Mouse (Mus musculus) midbrain, embryonic 14.5 days (tissue): ENCODE measurements around the gene Kcng3. TPM values are rescaled to one million over a fixed set of nuclear protein-coding genes. Genes with fewer than 3 reads are reported as not detected.

Experiments
- ATAC-seq: fragments of 200-750 bp; cut with Nextera tagmentation; 2 replicates; pipeline ENCODE4 v1.8.0; 2017; ENCODE audit warnings: moderate number of reproducible peaks, moderate library complexity; ENCODE audit not compliant: low FRiP score, low TSS enrichment
- DNase-seq: peaks from one replicate; pipeline ENCODE4 v3.0.0-alpha.2; 2015
- H3K27ac ChIP-seq: fragments of 300-500 bp; sonication (generic); replicated peaks from 2 replicates; pipeline ENCODE4 v1.5.1; 2014; ENCODE audit warnings: mild to moderate bottlenecking, low read depth, low read length, moderate library complexity
- H3K27me3 ChIP-seq: fragments of 300-500 bp; sonication (generic); 2 replicates; pipeline ENCODE4 v1.6.1; 2014; ENCODE audit warnings: low read length, control low read depth, mixed read lengths; ENCODE audit not compliant: control insufficient read depth, insufficient read depth
- H3K36me3 ChIP-seq: fragments of 300-500 bp; sonication (generic); 2 replicates; pipeline ENCODE4 v1.6.1; 2014; ENCODE audit warnings: low read length, control low read depth; ENCODE audit not compliant: control insufficient read depth, insufficient read depth
- H3K4me1 ChIP-seq: fragments of 300-500 bp; sonication (generic); 2 replicates; pipeline ENCODE4 v1.6.1; 2014; ENCODE audit warnings: mild to moderate bottlenecking, antibody characterized with exemption, low read length, control low read depth; ENCODE audit not compliant: control insufficient read depth, insufficient read depth
- H3K4me2 ChIP-seq: fragments of 300-500 bp; sonication (generic); 2 replicates; pipeline ENCODE4 v1.6.1; 2014; ENCODE audit warnings: mild to moderate bottlenecking, low read length, moderate library complexity
- H3K4me3 ChIP-seq: fragments of 300-500 bp; sonication (generic); replicated peaks from 2 replicates; pipeline ENCODE4 v1.5.1; 2014; ENCODE audit warnings: low read depth, low read length
- H3K9ac ChIP-seq: fragments of 300-500 bp; sonication (generic); replicated peaks from 2 replicates; pipeline ENCODE4 v1.6.1; 2014; ENCODE audit warnings: mild to moderate bottlenecking, low read length, moderate library complexity
- H3K9me3 ChIP-seq: fragments of 300-500 bp; sonication (generic); 2 replicates; pipeline ENCODE4 v1.6.1; 2016; ENCODE audit warnings: low read length, control low read depth, mixed read lengths; ENCODE audit not compliant: control insufficient read depth
- WGBS: fragments of 180-500 bp; shearing (Covaris S2); extraction: QIAGEN DNeasy Blood & Tissue Kit; methylation state at CpG from one replicate; pipeline ENCODE4 v1.1.7; 2014; 5-methylcytosine and 5-hydroxymethylcytosine counted together
- polyA plus RNA-seq: library from polyadenylated mRNA; unstranded; fragments of >200 nt; fragmentation: Nextera tagmentation; extraction: Ambion mirVana; gene quantifications from 2 replicates; pipeline ENCODE4 v1.2.1, GENCODE M21; 2014

Kcng3 gene
- polyA plus RNA-seq, 1 experiment from 2014 or later = not detected

- Histone ChIP-seq H3K4me3 (no peak overlapping the region), H3K9me3 (no peaks in the 10 kb centered on the region), H3K4me2 (peak overlapping the region; percentile 28), H3K9ac (no peak overlapping the region), H3K4me1 (peaks cover 26% of the 10 kb centered on the region), H3K27ac (no peak overlapping the region), H3K36me3 (no peaks in the 10 kb centered on the region), H3K27me3 (0 out of 2 replicates have a peak, but pooled peaks cover 6% of the 10 kb centered on the region)
- 13% methylated on average over 12 of the region's 12 CpGs for WGBS
- DNase-seq (peak; percentile 61), ATAC-seq (no peak)
Measured at GRCm38 (mm10) chr17:83548501-83549233, 83.0 kb downstream of the Kcng3 start.

- Histone ChIP-seq H3K27ac (no peak overlapping the region), H3K36me3 (no peaks in the 10 kb centered on the region), H3K9ac (no peak overlapping the region), H3K27me3 (0 out of 2 replicates have a peak, but pooled peaks cover 6% of the 10 kb centered on the region), H3K4me2 (no peak overlapping the region), H3K9me3 (no peaks in the 10 kb centered on the region), H3K4me1 (peaks cover 26% of the 10 kb centered on the region), H3K4me3 (no peak overlapping the region)
- ATAC-seq (no peak), DNase-seq (no peak)
- 45% methylated on average over 10 of the region's 10 CpGs for WGBS
Measured at GRCm38 (mm10) chr17:83547145-83547544, 84.5 kb downstream of the Kcng3 start.

- H3K4me3 ChIP-seq = peak overlapping the region; percentile 10; the same call in 1 of the 2 replicates
- DNase-seq (peak; percentile 74), ATAC-seq (peak; percentile 72)
- H3K9me3 ChIP-seq = no peaks in the 10 kb centered on the region
- 0 out of 2 replicates have a peak, but pooled peaks cover 6% of the 10 kb centered on the region for H3K27me3 ChIP-seq
- H3K4me2 ChIP-seq = peak overlapping the region; percentile 48
- 3% methylated on average over 35 of the region's 35 CpGs for WGBS
- H3K9ac ChIP-seq = no peak overlapping the region; the same call in 1 of the 2 replicates
- peak overlapping the region; percentile 32; the same call in 1 of the 2 replicates for H3K27ac ChIP-seq
- peaks cover 26% of the 10 kb centered on the region for H3K4me1 ChIP-seq
- no peaks in the 10 kb centered on the region for H3K36me3 ChIP-seq
Measured at GRCm38 (mm10) chr17:83545756-83546742, 85.6 kb downstream of the Kcng3 start.

GRCm38 (mm10) chr17:83545259-83545658 is 86.4 kb downstream of the Kcng3 start:
- H3K4me1 ChIP-seq = peaks cover 26% of the 10 kb centered on the region
- H3K27ac ChIP-seq = no peak overlapping the region
- H3K9me3 ChIP-seq = no peaks in the 10 kb centered on the region
- WGBS = 64% methylated on average over 6 of the region's 6 CpGs
- H3K4me3 ChIP-seq = no peak overlapping the region
- DNase-seq = no peak
- no peak for ATAC-seq
- H3K27me3 ChIP-seq = 0 out of 2 replicates have a peak, but pooled peaks cover 6% of the 10 kb centered on the region
- H3K9ac ChIP-seq = no peak overlapping the region; the same call in 1 of the 2 replicates
- H3K36me3 ChIP-seq = no peaks in the 10 kb centered on the region
- peak overlapping the region; percentile 48 for H3K4me2 ChIP-seq

- Histone ChIP-seq H3K4me3 (no peak overlapping the region), H3K27ac (no peak overlapping the region), H3K4me2 (no peak overlapping the region), H3K4me1 (peaks cover 17% of the 10 kb centered on the region; the same call in 1 of the 2 replicates), H3K9me3 (no peaks in the 10 kb centered on the region), H3K27me3 (0 out of 2 replicates have a peak, but pooled peaks cover 4% of the 10 kb centered on the region), H3K9ac (no peak overlapping the region), H3K36me3 (no peaks in the 10 kb centered on the region)
- no peak for ATAC-seq
- DNase-seq = no peak
- 90% methylated on average over 2 of the region's 2 CpGs for WGBS
Measured at GRCm38 (mm10) chr17:83542424-83542823, 89.3 kb downstream of the Kcng3 start.

- ATAC-seq (no peak), DNase-seq (no peak)
- Histone ChIP-seq H3K27me3 (no peaks in the 10 kb centered on the region), H3K9me3 (no peaks in the 10 kb centered on the region), H3K36me3 (no peaks in the 10 kb centered on the region), H3K4me2 (no peak overlapping the region), H3K4me1 (no peaks in the 10 kb centered on the region), H3K4me3 (no peak overlapping the region), H3K9ac (no peak overlapping the region), H3K27ac (no peak overlapping the region)
- 79% methylated on average over 12 of the region's 12 CpGs for WGBS
Measured at GRCm38 (mm10) chr17:83539262-83540037, 92.2 kb downstream of the Kcng3 start.

GRCm38 (mm10) chr17:83538694-83539093 is 93.0 kb downstream of the Kcng3 start:
- H3K9ac ChIP-seq = no peak overlapping the region
- no peak overlapping the region for H3K27ac ChIP-seq
- no peak overlapping the region for H3K4me2 ChIP-seq
- no peaks in the 10 kb centered on the region for H3K9me3 ChIP-seq
- H3K36me3 ChIP-seq = no peaks in the 10 kb centered on the region
- no peak overlapping the region for H3K4me3 ChIP-seq
- ATAC-seq (no peak), DNase-seq (no peak)
- no peaks in the 10 kb centered on the region for H3K27me3 ChIP-seq
- WGBS = 90% methylated on average over 1 of the region's 1 CpGs
- H3K4me1 ChIP-seq = no peaks in the 10 kb centered on the region

GRCm38 (mm10) chr17:83538141-83538540 is 93.6 kb downstream of the Kcng3 start:
- H3K4me2 ChIP-seq = no peak overlapping the region
- H3K9me3 ChIP-seq = no peaks in the 10 kb centered on the region
- no peak overlapping the region for H3K27ac ChIP-seq
- H3K27me3 ChIP-seq = no peaks in the 10 kb centered on the region
- H3K36me3 ChIP-seq = no peaks in the 10 kb centered on the region
- 67% methylated on average over 9 of the region's 9 CpGs for WGBS
- no peak overlapping the region for H3K9ac ChIP-seq
- no peak for ATAC-seq
- H3K4me1 ChIP-seq = no peaks in the 10 kb centered on the region
- H3K4me3 ChIP-seq = no peak overlapping the region
- no peak for DNase-seq
